Mouse (Mus musculus): ENCODE results near the gene Rps24.
A peak's percentile ranks its signal among the peaks of the same experiment; 100 is the strongest.

Rps24 gene

DNA sequence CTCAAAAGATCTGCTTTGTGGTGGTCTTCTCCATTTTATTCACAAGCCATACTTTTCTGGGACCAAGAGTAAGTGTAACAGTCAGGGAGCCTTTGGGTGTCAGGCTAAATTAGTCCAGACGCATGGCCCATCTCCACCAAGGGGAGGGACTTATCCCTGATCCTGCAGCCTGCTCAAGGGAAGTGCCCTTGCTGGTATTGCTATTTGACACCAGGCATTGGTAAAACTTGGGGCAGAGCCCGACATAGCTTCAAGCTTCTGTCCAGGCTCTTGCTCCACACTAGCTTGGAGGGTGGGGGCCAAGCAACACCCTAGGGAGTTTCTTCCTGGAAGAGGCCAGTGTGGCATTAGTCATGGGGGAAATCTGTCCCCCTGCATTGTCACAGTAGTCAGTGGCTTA is 23.8 kb downstream of the Rps24 start:
- DNase-seq (ENCODE audit: low spot score in 2 of 2) = no peak

DNA sequence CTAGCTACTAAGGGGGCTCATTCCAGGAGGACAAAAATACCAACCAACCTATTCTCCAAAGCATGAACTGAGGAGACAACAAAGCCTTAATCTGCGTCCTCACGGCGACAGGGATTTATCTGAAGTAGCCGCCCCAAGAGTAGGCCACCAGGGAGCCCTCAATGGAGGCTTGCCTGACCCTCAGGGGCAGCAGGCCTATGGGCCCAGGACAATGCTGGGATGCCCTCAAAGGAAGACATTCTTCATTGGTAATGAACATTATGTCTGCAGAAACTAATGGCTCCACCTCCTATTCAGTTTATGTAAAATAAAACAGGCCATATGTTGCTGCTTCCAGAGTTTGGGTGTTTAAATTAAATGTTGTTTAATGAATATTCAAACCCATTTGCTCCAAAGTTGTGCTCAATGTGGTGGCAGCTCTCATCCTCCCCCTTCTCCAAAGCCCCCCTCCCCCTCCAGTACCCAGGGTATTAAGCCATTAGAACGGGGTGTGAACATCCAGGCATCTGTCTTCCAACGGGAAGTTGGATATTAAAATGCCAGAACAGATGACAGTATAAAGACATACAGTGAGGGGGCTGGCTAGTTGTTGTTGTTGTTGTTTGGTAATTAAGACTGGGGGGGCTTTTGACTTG is 25.7 kb downstream of the Rps24 start:
- DNase-seq (ENCODE audit: low spot score in 2 of 2) = no peak

DNA sequence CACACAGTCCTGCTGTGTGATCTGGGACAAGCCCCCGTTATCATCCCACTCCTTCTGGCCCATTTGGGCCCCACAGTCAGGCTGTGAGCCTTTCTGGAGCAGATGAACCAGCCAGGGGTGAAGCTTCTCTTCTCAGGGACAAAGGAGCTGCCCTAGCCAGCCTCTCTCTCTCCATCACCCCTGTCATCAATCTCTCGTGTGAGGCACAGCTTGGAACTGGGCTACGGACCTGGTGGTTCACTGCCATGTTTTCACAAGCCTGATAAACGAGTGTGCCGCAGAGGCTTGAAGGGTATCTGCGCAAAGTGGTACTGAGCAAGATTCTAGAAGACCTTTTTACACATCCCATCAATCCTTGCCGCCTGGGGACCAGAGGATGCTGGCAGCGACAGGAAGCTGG is 34.7 kb downstream of the Rps24 start:
- no peak for DNase-seq (ENCODE audit: low spot score in 2 of 2)

DNA sequence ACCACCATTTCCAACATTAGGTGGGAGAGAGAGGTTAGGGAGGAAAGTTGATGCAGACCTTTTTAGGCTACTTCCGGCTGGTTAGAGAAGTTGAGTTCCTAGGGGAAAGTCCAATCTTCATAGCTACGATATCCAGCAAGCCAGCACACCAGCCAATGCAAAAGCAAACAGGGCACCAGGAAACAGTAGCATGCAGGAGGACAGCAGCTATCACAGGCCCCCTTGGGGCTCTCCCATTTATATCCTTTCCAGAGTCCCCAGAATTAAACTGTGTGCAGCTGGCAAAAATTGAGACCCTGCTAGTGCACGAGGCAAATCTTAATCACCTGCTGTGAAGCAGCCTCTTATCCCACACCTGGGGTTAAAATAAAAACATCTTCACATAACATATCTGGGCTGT is 38.2 kb downstream of the Rps24 start:
- no peak for DNase-seq (ENCODE audit: low spot score in 2 of 2)

DNA sequence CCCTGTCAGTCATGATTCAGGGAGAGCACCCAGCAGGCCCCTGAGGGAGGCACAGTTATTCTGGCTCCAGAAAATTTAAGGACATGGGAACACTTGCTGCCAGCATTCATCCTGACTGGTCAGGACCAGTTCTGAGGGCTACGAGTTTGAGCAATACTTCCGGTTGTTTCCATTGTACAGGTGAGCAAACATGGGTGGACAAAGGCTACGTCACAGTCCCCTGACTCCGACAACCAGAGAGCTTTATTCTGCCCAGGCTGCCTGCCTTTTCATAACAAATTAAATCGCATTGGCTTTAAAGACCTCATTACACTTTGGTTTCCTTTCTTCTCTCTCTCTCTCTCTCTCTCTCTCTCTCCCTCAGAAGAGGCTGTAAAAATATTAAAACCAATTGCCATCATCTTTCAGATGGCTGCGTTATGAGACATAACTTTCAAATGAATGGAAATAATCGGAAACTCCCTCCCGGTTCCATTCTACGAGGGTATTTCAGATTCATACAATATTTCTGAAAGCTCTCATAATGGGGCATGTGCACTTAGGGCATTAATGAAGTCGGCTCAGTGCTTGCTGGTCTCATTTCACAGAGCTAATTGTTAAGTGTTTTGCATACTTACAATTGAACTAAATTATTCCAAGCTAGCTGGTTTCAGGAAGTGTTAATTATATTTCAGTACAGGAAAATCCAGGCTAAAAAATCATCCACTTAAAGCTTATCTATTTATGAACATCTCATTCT is 38.9 kb downstream of the Rps24 start:
- DNase-seq (ENCODE audit: low spot score in 2 of 2) = no peak

DNA sequence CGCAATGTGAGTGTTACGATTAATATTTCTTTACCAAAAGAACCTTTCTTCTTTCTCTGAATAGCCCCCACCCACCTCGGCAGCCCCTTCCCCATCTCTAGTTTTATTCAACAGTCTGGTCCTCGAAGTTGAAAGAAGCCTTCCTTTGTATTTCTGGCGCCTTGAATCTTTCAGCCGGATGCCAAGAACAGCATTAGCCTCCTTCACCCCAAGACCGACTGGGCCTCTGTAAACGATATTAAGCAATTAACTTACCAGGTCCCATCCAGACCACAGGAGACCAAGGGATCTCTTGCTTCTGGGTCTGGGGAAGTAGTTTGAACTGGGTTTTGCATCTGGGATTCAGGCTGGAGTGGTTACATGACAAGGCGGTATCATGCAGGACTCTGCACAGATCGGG is 39.5 kb downstream of the Rps24 start:
- DNase-seq (ENCODE audit: low spot score in 2 of 2) = no peak

DNA sequence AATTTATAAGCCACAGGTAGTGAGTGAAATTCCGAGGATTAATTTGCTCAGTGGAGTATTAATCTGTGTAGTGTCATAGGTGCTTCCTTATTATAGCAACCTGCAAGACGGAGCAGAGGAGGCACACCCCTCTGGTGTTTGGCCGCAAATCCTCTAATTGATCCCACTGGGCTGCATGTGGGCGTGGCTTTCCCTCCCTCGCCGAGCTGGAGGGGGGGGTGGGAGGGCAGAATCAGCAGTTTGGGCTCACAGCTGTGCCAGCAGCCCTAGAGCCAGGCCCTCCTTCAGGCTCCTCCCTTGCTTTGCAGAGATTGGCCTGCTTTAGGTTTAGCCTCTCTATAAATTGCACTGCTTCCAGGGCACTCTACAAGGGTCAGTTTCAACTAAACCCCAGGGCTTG is 43.3 kb downstream of the Rps24 start:
- no peak for DNase-seq (ENCODE audit: low spot score in 2 of 2)

DNA sequence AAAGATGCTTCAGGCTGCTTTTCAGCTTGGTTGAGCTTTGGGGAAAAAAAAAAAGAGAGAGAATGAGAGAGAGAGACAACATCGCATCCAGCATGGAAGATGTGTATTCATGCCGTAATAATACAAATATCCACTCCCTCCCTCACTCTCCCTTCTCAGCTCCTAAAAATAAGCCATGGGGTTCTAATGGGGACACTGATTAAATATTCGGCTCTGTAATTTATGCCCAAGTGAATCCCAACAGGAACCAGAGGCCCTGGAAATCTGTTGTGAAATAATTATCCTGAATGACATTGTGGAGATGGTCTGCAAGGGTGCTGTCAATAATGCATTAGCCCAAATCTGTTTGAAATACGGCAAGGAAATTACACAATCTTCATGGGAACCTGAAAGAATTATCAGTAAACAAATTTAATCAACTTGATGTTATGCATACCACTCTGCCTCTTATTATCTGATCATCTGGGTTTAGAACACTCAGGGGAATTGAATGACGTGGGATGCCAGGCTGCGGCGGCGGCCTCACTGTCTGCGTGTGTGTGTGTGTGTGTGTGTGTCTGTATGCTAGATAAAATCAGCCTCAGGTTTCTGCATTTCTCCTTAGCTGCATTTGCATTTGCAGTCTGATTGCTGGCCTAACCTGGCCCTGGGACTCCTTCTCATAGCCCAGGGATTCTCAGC is 48.1 kb downstream of the Rps24 start:
- DNase-seq (ENCODE audit: low spot score in 2 of 2) = peak; percentile 16 to 37

DNA sequence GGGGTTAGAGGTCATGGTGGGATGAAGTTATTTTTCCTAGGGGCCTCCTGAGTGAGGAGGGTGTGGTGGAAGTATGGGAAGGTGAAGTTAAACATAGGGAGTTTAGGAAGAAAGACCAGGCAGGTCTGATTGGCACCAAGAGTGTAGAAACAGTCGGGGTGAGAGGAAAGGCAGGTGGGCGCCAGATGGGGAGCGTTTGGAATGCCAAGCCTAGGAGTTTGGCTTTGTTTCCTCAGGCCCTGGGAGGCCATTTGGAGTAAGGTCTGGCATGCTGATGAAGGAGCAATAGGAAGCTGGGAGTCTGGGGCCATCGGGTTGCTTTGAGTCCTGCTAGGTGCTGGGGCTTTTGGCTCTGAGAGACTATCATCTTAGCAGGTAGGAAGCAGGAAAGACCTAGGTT is 56.0 kb downstream of the Rps24 start:
- no peak for DNase-seq (ENCODE audit: low spot score in 2 of 2)

DNA sequence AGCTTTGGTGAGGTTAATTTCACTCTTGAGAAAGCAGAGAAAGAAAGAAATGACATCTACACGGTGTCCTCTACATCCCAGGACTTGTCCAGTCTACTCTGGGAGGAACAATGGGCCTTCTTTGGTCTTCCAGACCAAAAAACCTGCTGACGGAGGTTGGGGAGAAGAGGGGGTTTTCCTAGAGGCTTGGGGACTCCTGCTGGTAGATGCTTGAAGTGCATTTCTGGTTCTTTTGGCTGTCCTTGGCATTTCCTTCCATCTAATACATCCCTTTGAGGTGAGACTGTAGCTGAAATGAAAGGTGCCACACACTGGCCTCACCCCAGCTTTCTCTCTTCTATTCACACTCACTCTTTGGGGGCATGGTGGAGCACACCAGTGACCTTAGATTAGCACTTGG is 57.1 kb downstream of the Rps24 start:
- DNase-seq (ENCODE audit: low spot score in 2 of 2) = peak; percentile 30 to 44
